ENCODE assay signal across 25 mouse cellular contexts in the genomic region with DNA sequence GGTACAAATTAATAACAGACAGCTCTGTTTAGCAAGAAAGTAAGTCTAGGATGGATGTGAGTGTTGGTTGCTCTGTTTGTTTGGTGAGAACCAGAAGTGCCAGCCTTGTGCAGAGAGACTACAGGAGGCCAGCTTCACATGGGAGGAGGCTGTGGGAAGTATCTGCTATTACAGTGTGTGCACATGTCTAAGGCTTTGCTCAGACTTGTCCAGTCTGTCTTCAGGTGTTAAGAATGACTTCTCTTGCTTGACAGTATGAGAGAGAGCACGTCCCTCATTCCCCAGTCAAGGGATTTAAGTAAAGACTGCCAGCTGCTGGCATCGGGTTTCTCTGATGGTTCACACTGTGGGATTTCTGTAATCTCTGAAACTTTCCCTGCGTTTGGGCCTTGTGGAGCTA.
DNase-seq lines count a peak whose midpoint lies in the region; ATAC-seq and TF ChIP-seq lines count a peak whose summit lies in the region.
"Had no signal": no experiment of that assay in that cellular context is flagged by ENCODE, and none has a peak within 500 bp of the region (broad histone marks: within the 10 kb centered on the region; RNA-seq: fewer than 3 reads in every experiment).

No protein-coding gene starts in this region.

- no peaks in the 10 kb centered on the region for H3K9me3 ChIP-seq in embryonic facial prominence, embryonic 14.5 days (ENCODE audit: control insufficient read depth, low read length)
- H3K9me3 ChIP-seq in stomach, embryonic 14.5 days (ENCODE audit: control insufficient read depth, low read depth, low read length): no peaks in the 10 kb centered on the region
- no peaks in the 10 kb centered on the region for H3K9me3 ChIP-seq in liver, embryonic 12.5 days (replicated peaks)
- H3K9me3 ChIP-seq: heart, embryonic 13.5 days; liver, embryonic 13.5 days had no signal

- H3K4me3 ChIP-seq in embryonic facial prominence, embryonic 14.5 days (ENCODE audit: low read depth, low read length): no peak overlapping the region
- no peak overlapping the region for H3K4me3 ChIP-seq in stomach, embryonic 14.5 days (ENCODE audit: low read depth, low read length)
- H3K4me3 ChIP-seq in kidney, adult 2 months (ENCODE audit: insufficient read depth, low read depth, low read length): no peak overlapping the region
- H3K4me3 ChIP-seq in liver, embryonic 12.5 days: no peak overlapping the region
- H3K4me3 ChIP-seq: heart, embryonic 13.5 days; layer of hippocampus, adult 2 months; liver, embryonic 13.5 days had no signal

- H3K27ac ChIP-seq in embryonic facial prominence, embryonic 14.5 days (replicated peaks; ENCODE audit: low read depth, low read length): peak overlapping the region; percentile 66
- H3K27ac ChIP-seq in stomach, embryonic 14.5 days (ENCODE audit: low read length): peak overlapping the region; percentile 77; the same call in 1 of the 2 replicates
- H3K27ac ChIP-seq in kidney, adult 2 months (ENCODE audit: insufficient read depth, low read depth, low read length): no peak overlapping the region
- no peak overlapping the region for H3K27ac ChIP-seq in liver, embryonic 12.5 days
- H3K27ac ChIP-seq: heart, embryonic 13.5 days; hindbrain, embryonic 14.5 days; layer of hippocampus, adult 2 months; liver, embryonic 13.5 days; macrophage had no signal

- H3K36me3 ChIP-seq in embryonic facial prominence, embryonic 14.5 days (ENCODE audit: control insufficient read depth, insufficient read depth, low read length): peaks cover 50% of the 10 kb centered on the region
- peaks cover 19% of the 10 kb centered on the region; the same call in 1 of the 2 replicates for H3K36me3 ChIP-seq in stomach, embryonic 14.5 days (ENCODE audit: control insufficient read depth, insufficient read depth, low read length)
- no peaks in the 10 kb centered on the region for H3K36me3 ChIP-seq in kidney, adult 2 months (ENCODE audit: control insufficient read depth, insufficient read depth, low read length)
- H3K36me3 ChIP-seq in liver, embryonic 12.5 days: peaks cover 83% of the 10 kb centered on the region

- ATAC-seq in embryonic facial prominence, embryonic 14.5 days (ENCODE audit: low read depth): peak; percentile 86
- no peak for ATAC-seq in stomach, embryonic 14.5 days (ENCODE audit: insufficient number of reproducible peaks, insufficient read depth, low FRiP score, low read depth)
- no peak for ATAC-seq in liver, embryonic 12.5 days
- ATAC-seq: forebrain, embryonic 16.5 days; intestine, postnatal 0 days had no signal

- no peak overlapping the region for H3K4me2 ChIP-seq in embryonic facial prominence, embryonic 14.5 days (ENCODE audit: low read depth, low read length)
- no peak overlapping the region for H3K4me2 ChIP-seq in stomach, embryonic 14.5 days (replicated peaks; ENCODE audit: low read depth, low read length)
- H3K4me2 ChIP-seq in liver, embryonic 12.5 days: no peak overlapping the region
- H3K4me2 ChIP-seq: heart, embryonic 13.5 days; hindbrain, embryonic 14.5 days; liver, embryonic 13.5 days had no signal

- no peak for TF ChIP-seq CTCF in kidney, adult 2 months (conservative IDR thresholded peaks at IDR 0.05; ENCODE audit: insufficient read depth, insufficient read length, low read depth, low read length)

- no peak overlapping the region for H3K9ac ChIP-seq in embryonic facial prominence, embryonic 14.5 days (ENCODE audit: low read depth, low read length)
- H3K9ac ChIP-seq in stomach, embryonic 14.5 days (replicated peaks; ENCODE audit: low read depth, low read length): no peak overlapping the region
- H3K9ac ChIP-seq in liver, embryonic 12.5 days: no peak overlapping the region
- H3K9ac ChIP-seq: heart, embryonic 13.5 days; hindbrain, embryonic 14.5 days; liver, embryonic 13.5 days had no signal

- no peaks in the 10 kb centered on the region for H3K27me3 ChIP-seq in embryonic facial prominence, embryonic 14.5 days (replicated peaks; ENCODE audit: control insufficient read depth, insufficient read depth, low read length)
- H3K27me3 ChIP-seq in stomach, embryonic 14.5 days (ENCODE audit: control insufficient read depth, insufficient read depth, low read length): no peaks in the 10 kb centered on the region
- H3K27me3 ChIP-seq in kidney, adult 2 months (replicated peaks; ENCODE audit: control insufficient read depth, insufficient read depth, low read length): no peaks in the 10 kb centered on the region
- H3K27me3 ChIP-seq in liver, embryonic 12.5 days (replicated peaks): no peaks in the 10 kb centered on the region
- H3K27me3 ChIP-seq: heart, embryonic 13.5 days; liver, embryonic 13.5 days had no signal

- no peak for TF ChIP-seq POLR2A in kidney, adult 2 months (IDR thresholded peaks at IDR 0.05; ENCODE audit: low read depth, low read length)

- H3K4me1 ChIP-seq in embryonic facial prominence, embryonic 14.5 days (ENCODE audit: control insufficient read depth, insufficient read depth, low read length): no peaks in the 10 kb centered on the region
- H3K4me1 ChIP-seq in stomach, embryonic 14.5 days (ENCODE audit: control insufficient read depth, insufficient read depth, low read length): no peaks in the 10 kb centered on the region
- no peaks in the 10 kb centered on the region for H3K4me1 ChIP-seq in kidney, adult 2 months (ENCODE audit: control insufficient read depth, insufficient read depth, low read length)
- H3K4me1 ChIP-seq in liver, embryonic 12.5 days: no peaks in the 10 kb centered on the region
- H3K4me1 ChIP-seq: heart, embryonic 13.5 days had no signal

- intact Hi-C loops in left cerebral cortex, postnatal 14 days (cut with DNase I): no loop called here

- WGBS in embryonic facial prominence, embryonic 14.5 days: 49% methylated on average over 3 of the region's 3 CpGs
- 53% methylated on average over 3 of the region's 3 CpGs for WGBS in stomach, embryonic 14.5 days
- 91% methylated on average over 3 of the region's 3 CpGs for WGBS in kidney, adult 2 months
- 78% methylated on average over 3 of the region's 3 CpGs for WGBS in liver, embryonic 12.5 days (ENCODE audit: insufficient replicate concordance)

- peak; percentile 32 for DNase-seq in NIH3T3 (ENCODE audit: low read depth)
- DNase-seq in embryonic facial prominence, embryonic 14.5 days (ENCODE audit: low spot score): peak; percentile 84
- DNase-seq in gonadal fat pad, adult 2 months (ENCODE audit: low read depth): peak; percentile 61
- no peak for DNase-seq in left cerebral cortex, postnatal 14 days (ENCODE audit: low spot score in 2 of 2)
- DNase-seq in kidney, adult 2 months: no peak
- no peak for DNase-seq in T-cell, adult 2 months (ENCODE audit: low spot score)
- DNase-seq: adrenal gland, postnatal 25 days; cerebellum, adult 18-20 months; cerebellum, postnatal 10 days; heart, postnatal 10 days; kidney, postnatal 14 days; liver, embryonic 13.5 days; lung, adult 18-20 months; lung, postnatal 10 days; midbrain, embryonic 14.5 days; retina, postnatal 1 day; right cerebral cortex, postnatal 14 days had no signal

Comparison
In these comparisons a context has a peak if more than half of its experiments do, and no peak if none do; other contexts are left out.
1. DNase-seq: peak in NIH3T3 (single experiment), embryonic facial prominence, embryonic 14.5 days (single experiment) and gonadal fat pad, adult 2 months (single experiment); none in left cerebral cortex, postnatal 14 days (0 of 2), kidney, adult 2 months (single experiment) and T-cell, adult 2 months (single experiment).
2. H3K27ac ChIP-seq: peak in embryonic facial prominence, embryonic 14.5 days (single experiment) and stomach, embryonic 14.5 days (single experiment); none in kidney, adult 2 months (single experiment) and liver, embryonic 12.5 days (single experiment).